Mouse (Mus musculus) megakaryocyte, embryonic 14.5 days (primary cell): Measurements from ENCODE around the gene Timmdc1.

ENCODE experiments used
- FLI1 ChIP-seq: IDR thresholded peaks from 2 replicates; pipeline ENCODE4 v1.6.1; 2012; ENCODE audit warnings: low read length, inconsistent platforms, mixed read lengths
- GATA1 ChIP-seq: IDR thresholded peaks from 3 replicates; pipeline ENCODE4 v1.6.1; 2012; ENCODE audit warnings: mixed read lengths, low read length, inconsistent platforms, borderline replicate concordance

DNA sequence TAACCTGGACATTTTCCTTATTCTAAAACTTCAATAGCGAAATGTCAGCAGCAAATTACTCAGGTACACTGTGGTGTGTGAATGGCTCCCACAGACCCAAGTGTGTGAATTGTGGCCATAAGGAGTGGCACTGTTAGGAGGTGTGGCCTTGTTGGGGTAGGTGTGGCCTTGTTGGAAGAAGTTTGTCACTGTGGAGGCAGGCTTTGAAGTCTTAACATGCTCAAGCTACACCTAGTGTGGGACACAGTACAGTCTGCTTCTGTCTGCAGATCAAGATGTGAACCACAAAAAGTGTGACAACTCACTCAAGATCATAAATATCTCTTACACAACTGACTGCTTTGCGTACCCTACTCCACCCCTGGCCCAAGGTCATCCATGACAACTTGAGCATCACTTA lies 11.6 kb downstream of the Timmdc1 start:
- TF ChIP-seq GATA1 (no peak), FLI1 (no peak)
